Mouse (Mus musculus) erythroblast, adult 5-6 weeks (primary cell): ENCODE results near the gene Arl5a. TPM values are rescaled to one million over a fixed set of nuclear protein-coding genes. Genes with fewer than 3 reads are reported as not detected.

Source experiments
- ATAC-seq: replicated peaks from 2 replicates; pipeline ENCODE4 v1.8.0; 2016; ENCODE audit warnings: moderate number of reproducible peaks, mild to moderate bottlenecking, moderate TSS enrichment, inconsistent platforms; ENCODE audit not compliant: poor library complexity, low FRiP score, severe bottlenecking
- total RNA-seq, 2 experiments: library from RNA; stranded (forward) in 1 of 2; stranded (reverse) in 1 of 2; fragments of 150-400 nt in 1 of 2; fragments of 200-764, 138-1000 nt in 1 of 2; gene quantifications; 2 replicates each; pipeline versions ENCODE4 v1.2.3 to v1.2.4; 2015 to 2017; ENCODE audit warnings: low replicate concordance in 2 of 2

Arl5a gene
- total RNA-seq, 2 experiments from 2014 or later, result 7.1 to 11.1 TPM

DNA sequence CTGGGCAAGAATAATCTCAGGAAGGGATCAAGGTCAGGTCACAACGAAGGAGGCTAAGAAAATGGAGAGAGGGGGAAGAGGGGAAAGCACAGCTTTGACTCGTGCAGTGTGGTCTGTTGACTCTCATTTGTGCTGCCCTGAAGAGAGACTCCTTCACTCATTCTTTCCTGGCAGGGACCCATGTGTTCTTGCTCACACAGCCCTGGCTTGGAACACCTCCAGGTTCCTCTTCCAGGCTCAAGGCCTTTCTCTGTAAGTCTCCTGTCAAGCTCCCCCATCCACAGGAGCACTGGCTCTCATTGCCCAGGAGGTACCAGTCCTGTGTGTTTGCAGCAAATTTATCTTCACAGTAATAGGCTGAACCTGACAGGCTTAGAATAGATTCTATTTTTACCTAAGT lies 53.6 kb downstream of the Arl5a start:
- ATAC-seq, result no peak

DNA sequence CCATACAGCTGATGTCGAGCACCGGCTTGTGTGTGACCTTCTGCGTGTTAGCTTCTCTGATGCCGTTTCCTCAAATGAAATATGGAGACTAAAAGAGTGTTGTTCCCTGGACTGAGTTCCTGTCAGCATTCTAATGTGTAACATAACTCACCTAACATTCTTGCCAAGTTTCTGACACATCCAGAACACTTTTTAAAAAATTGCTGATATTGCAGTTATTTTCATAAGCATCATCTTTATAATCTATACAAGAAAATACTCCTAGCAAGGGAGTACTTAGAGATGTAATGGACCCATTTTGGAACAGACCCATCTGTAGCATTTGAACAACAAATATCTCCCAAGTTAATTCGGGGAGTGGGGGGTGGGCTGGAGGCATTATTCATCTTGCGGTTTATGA lies 55.1 kb downstream of the Arl5a start:
- no peak for ATAC-seq

DNA sequence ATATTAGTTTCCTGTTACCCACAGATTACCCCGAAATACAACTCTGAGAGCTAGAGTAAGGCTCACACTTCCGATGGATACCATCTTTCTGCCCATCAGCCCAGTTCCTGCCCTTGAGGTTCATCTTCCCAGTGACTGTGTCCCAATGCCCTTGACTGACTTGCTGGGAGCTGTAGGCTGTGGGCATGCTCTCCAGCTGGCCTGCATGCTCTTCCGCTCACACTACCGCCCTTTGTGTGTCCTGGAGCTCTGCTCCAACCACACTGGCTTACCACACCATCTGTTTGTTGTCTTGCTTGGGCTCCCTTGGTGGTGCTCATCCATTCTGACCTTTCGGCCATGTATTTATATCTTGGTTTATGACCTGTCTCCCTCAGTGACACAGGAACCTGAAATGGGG lies 57.0 kb downstream of the Arl5a start:
- ATAC-seq, result no peak

DNA sequence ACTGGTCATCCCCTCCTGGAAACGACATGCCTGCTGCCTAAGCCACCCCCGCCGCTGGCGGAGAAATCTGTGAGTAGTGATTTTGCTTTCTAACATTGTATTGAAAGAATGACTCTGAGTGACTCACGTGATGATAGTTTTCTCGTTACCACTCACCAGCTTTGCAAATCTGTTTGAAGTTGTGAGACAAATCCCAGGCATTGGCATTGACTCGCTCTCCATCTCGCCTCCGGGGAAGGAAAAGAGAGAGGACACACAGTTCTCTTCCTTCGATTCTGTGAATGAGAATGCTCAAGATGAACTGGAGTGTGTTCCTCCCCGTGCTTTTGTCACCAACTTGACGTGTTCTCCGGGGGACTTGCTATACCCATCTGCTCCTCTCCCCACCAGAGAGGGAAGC lies 57.5 kb downstream of the Arl5a start:
- ATAC-seq, result no peak

DNA sequence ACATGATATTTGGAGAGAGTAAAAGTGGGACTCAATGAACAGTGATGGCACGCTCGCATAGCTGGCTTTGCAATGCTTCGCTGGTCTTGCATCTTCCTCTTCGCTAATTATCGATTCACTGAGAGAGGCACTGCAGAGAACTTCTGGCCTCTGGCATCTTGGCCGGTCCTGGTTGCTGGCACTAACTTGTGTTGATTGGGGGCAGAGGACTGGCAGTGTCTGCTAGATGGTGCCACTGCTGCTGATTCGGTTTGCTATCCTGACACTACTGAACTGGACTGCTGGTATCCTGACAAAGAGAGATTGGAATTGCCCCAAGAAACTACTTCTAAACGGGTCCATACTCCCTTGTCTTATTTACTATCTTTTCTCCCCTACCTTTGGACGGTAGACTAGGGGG lies 63.6 kb downstream of the Arl5a start:
- ATAC-seq, result no peak

DNA sequence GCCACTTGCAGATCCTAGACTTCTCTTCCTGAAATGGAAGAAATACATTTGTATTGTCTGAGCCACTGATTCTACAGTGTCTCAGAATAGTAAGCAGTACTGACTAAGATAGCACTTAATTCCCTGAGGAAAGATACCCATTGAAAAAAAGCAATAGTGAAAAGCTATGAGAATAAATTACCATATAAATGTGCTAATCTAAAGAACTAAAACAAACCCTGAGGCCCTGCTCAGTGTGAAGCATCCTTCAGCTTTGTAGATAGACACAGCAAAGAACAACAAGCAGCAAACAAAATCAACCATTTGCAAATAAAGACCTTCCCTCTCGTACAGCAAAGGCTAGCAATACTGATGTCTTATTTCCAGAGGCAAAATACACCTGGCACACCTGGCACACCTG lies 65.0 kb downstream of the Arl5a start:
- no peak for ATAC-seq

DNA sequence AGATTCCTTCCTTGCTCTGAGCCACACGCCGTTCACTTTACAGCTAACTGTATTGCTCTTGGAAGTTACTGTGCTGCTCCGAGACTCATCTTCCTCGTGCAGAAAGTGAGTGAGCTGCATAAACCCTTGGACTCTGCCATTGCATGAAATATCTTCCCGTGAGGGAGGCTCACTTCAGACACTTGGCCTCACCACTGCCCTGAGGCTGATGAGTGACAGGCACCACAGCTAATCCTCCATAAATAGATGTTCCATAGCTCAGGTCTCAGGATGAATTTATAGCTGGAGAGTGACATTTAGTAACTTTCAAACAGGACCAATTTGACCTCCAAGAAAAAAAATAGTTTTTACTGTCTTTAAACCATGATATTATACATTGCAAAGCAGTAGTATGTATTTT lies 66.5 kb downstream of the Arl5a start:
- ATAC-seq, result no peak

DNA sequence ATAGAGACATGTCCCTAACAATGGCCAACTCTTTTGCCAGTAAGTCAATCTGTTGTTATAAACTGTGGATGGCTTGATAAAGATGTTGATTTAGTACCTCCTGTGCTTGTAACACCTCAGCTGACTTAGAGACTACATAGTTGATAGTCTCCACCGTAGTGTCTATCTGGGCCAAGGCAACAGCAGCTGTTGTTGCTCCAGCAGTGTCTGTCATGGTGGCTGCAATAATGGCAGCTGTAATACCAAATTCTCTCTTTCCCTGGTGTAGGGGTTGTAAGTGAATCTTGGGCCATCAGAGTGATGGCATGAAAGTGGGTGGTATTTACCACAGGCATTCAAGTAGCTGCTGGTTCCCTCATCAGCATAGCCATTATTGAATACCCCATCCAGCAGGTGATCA lies 73.7 kb downstream of the Arl5a start:
- ATAC-seq, result no peak

Other genes with a start within 250 kb of the Arl5a start
- gene Neb, start 46.4 kb downstream of the Arl5a start, total RNA-seq (2015; ENCODE audit: low replicate concordance), result not detected in 2 replicates
- not detected in 2 replicates for gene Neb, start 46.4 kb downstream of the Arl5a start, total RNA-seq (2017; ENCODE audit: low replicate concordance)